Mouse (Mus musculus): ENCODE results near the gene Rhbg. TPM values are rescaled to one million over a fixed set of nuclear protein-coding genes. Genes with fewer than 3 reads are reported as not detected.
A peak's percentile ranks its signal among the peaks of the same experiment; 100 is the strongest.

Gene Rhbg
- polyA plus RNA-seq, 1 experiment from 2014 or later = 0.19 TPM

DNA sequence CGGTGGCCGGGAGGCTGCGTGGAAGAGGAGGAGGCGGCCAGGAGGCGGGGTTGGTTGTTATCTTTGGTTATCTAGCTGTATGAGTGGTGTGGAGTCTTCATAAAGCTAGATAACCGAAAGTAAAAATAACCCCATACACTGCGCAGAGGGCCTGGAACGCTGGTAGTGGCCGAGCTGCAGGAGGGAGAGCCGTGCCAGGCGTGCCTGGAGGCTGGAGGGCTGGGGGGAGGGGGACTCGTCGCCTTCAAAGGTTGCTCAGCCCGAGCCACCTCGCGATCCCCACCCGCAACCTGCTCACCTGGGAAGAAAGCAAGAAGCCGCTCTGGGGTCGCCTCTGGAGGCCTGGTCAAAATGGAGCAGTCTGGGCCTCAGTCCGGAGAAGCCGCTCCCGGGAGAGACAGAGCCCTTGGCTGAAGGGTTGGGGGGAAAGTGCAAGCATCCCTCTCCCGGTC is 38.9 kb downstream of the Rhbg start:
- WGBS = under 1% methylated on average over 23 of the region's 23 CpGs
- peak overlapping the region; percentile 38 for H3K4me3 ChIP-seq
- H3K27me3 ChIP-seq (replicated peaks) = peaks cover 97% of the 10 kb centered on the region
- no peaks in the 10 kb centered on the region for H3K9me3 ChIP-seq (replicated peaks)
- no peak for ATAC-seq (ENCODE audit: insufficient number of reproducible peaks, low FRiP score)
- H3K4me2 ChIP-seq = peak overlapping the region; percentile 66
- H3K9ac ChIP-seq = 0 out of 2 replicates have a peak overlapping the region, but pooled peaks have one; percentile 9
- no peaks in the 10 kb centered on the region for H3K36me3 ChIP-seq
- H3K27ac ChIP-seq (ENCODE audit: poor library complexity, severe bottlenecking) = no peak overlapping the region
- peaks cover 22% of the 10 kb centered on the region for H3K4me1 ChIP-seq (replicated peaks)

DNA sequence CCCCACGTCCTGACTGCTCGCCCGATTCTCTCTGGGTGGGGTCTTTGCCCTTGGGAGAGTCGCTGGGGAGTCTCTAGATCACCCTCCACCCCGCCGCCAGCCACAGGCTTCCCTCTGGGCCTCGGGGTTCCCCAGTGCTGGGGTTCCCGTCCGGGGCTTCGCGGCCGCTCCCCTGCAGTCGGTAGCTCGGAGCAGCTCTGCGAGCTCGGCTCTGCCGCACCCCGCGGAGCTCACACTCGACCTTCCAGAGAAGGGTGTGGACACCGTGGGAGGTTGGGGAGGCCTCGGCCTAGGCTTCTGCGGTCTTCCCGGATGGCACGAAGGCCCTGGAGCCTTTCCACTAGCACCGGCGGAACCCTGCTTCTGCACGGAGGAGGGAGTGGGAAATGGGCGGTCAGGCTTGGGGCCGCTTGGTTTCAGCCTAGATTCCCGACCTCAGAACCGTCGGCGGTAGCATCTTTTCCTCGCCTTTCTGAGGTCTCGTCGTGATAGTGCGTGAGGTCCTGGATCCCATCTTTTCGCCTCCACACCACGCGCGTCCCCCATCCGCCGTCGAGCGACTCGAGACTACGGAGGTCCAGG is 39.4 kb downstream of the Rhbg start:
- no peaks in the 10 kb centered on the region for H3K9me3 ChIP-seq (replicated peaks)
- H3K27me3 ChIP-seq (replicated peaks) = peaks cover 97% of the 10 kb centered on the region
- H3K4me3 ChIP-seq = peak overlapping the region; percentile 38
- ATAC-seq (ENCODE audit: insufficient number of reproducible peaks, low FRiP score) = no peak
- 1% methylated on average over 48 of the region's 48 CpGs for WGBS
- H3K27ac ChIP-seq (ENCODE audit: poor library complexity, severe bottlenecking) = no peak overlapping the region
- 0 out of 2 replicates have a peak overlapping the region, but pooled peaks have one; percentile 9 for H3K9ac ChIP-seq
- H3K36me3 ChIP-seq = no peaks in the 10 kb centered on the region
- peak overlapping the region; percentile 66 for H3K4me2 ChIP-seq
- peaks cover 22% of the 10 kb centered on the region for H3K4me1 ChIP-seq (replicated peaks)

DNA sequence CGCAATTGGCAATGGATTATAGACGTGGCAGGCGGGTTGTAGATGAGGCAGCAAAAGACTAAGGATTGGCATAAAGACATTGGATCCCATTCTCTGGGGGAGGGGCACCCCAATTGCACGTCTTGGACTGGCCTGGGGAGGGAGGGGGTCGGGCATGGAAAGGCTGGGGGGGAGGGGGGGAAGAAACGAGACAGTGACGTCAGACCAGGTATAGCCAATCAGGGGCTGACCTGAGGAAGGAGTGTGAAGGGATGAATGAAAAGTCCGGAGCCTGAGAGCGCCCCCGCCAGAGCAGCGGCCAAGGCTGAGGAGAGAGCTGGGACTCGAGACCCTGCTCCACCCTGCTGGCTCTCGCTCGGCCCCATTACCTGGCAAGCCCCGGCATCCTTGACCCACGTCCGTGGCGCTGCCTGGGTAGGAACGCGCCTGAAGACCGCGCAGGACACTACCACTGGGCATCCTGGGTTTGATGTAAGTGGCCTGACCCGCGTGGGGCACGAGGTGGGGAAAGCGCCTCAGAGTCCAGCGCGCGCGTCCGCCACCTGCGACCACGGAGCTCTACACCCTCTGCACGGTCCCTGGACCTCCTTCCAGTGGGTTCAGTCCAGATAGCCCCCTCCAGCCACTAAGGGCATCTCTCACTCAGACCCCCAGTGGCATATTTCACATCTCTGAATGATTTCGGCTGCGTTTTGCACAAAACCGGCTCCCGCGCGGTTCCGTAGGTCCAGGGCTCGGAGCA is 40.1 kb downstream of the Rhbg start:
- Histone ChIP-seq H3K4me2 (peak overlapping the region; percentile 66), H3K4me1 (replicated peaks) (peaks cover 22% of the 10 kb centered on the region), H3K36me3 (no peaks in the 10 kb centered on the region), H3K4me3 (peak overlapping the region; percentile 38), H3K27ac (ENCODE audit: poor library complexity, severe bottlenecking) (no peak overlapping the region), H3K9me3 (replicated peaks) (no peaks in the 10 kb centered on the region), H3K9ac (no peak overlapping the region), H3K27me3 (replicated peaks) (peaks cover 97% of the 10 kb centered on the region)
- 2% methylated on average over 42 of the region's 42 CpGs for WGBS
- ATAC-seq (ENCODE audit: insufficient number of reproducible peaks, low FRiP score) = 0 out of 2 replicates have a peak, but pooled peaks have one; percentile 18

DNA sequence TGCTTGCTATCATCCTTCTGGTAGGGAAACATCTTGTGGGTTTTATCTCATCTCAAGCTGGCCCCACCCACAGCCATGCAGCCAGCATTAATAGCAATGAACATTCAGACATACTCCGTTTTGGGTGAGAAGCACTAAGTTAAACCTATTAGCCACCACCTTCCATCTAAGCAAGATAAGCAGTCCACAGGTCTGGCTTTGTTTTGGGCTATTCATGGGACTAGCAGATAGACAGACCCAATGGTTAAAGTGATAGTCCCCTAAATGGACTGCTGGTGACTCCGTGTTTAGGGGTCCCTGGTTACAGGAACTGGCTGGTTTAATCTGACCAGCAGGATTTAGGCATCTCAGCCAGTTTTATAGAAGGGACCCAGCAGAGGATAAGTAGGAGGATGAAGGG is 41.5 kb downstream of the Rhbg start:
- no peak for ATAC-seq (ENCODE audit: insufficient number of reproducible peaks, low FRiP score)
- H3K27me3 ChIP-seq (replicated peaks) = peaks cover 98% of the 10 kb centered on the region
- no peak overlapping the region for H3K27ac ChIP-seq (ENCODE audit: poor library complexity, severe bottlenecking)
- H3K4me3 ChIP-seq = no peak overlapping the region
- H3K4me1 ChIP-seq (replicated peaks) = peaks cover 22% of the 10 kb centered on the region
- H3K9ac ChIP-seq = no peak overlapping the region
- no peaks in the 10 kb centered on the region for H3K9me3 ChIP-seq (replicated peaks)
- no peak overlapping the region for H3K4me2 ChIP-seq
- H3K36me3 ChIP-seq = no peaks in the 10 kb centered on the region
- WGBS = 5% methylated on average over 2 of the region's 2 CpGs

DNA sequence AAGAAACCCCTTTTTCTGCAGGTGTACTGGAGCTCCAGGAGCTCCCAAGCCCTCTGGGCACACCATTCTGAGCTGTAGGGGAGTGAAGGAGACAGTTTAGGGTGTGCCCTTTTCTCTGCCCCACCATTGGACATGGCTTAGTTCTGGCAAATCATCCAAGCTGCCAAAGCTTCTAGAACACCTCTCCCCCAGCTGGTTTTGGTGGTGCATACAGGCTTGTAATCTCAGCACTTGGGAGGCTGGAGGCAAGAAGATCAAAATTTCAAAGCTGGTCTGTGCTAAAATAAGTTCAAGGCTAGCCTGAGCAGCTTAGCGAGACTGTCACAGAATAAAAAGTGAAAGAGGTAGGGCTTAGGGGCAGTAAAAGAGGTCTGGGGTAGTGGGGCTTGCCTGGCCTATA is 42.2 kb downstream of the Rhbg start:
- 11% methylated on average over 1 of the region's 1 CpGs for WGBS

DNA sequence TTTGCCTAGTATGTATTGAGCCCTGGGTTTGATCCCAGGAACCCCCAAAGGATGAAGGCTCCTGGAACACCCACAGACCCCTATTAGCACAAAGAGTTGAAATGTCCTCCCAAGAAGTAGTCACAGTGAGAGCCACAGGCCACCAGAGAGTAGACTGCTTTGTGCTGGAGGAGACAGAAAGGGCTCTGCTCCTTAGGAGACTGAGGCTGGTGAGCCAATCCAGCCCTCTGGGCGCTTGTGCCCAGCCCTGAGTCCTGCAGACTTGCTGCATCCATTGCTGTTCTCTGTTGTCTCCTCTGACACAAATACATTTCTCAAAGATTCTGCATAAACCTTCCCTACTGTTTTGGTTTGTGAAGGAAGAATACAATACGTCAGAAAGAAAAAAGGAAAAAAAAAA is 43.6 kb downstream of the Rhbg start:
- 17% methylated on average over 2 of the region's 2 CpGs for WGBS
- H3K4me3 ChIP-seq = no peak overlapping the region
- no peak for ATAC-seq (ENCODE audit: insufficient number of reproducible peaks, low FRiP score)
- H3K9me3 ChIP-seq (replicated peaks) = no peaks in the 10 kb centered on the region
- peaks cover 98% of the 10 kb centered on the region for H3K27me3 ChIP-seq (replicated peaks)
- H3K4me2 ChIP-seq = no peak overlapping the region
- H3K36me3 ChIP-seq = no peaks in the 10 kb centered on the region
- peaks cover 18% of the 10 kb centered on the region for H3K4me1 ChIP-seq (replicated peaks)
- no peak overlapping the region for H3K27ac ChIP-seq (ENCODE audit: poor library complexity, severe bottlenecking)
- H3K9ac ChIP-seq = no peak overlapping the region

More for the DNA sequence above, 42.2 kb downstream of the Rhbg start:
- Histone ChIP-seq H3K4me2 (no peak overlapping the region), H3K9ac (no peak overlapping the region), H3K27me3 (replicated peaks) (peaks cover 98% of the 10 kb centered on the region), H3K4me1 (replicated peaks) (peaks cover 22% of the 10 kb centered on the region), H3K4me3 (no peak overlapping the region), H3K27ac (ENCODE audit: poor library complexity, severe bottlenecking) (no peak overlapping the region), H3K9me3 (replicated peaks) (no peaks in the 10 kb centered on the region), H3K36me3 (no peaks in the 10 kb centered on the region)
- ATAC-seq (ENCODE audit: insufficient number of reproducible peaks, low FRiP score) = no peak

DNA sequence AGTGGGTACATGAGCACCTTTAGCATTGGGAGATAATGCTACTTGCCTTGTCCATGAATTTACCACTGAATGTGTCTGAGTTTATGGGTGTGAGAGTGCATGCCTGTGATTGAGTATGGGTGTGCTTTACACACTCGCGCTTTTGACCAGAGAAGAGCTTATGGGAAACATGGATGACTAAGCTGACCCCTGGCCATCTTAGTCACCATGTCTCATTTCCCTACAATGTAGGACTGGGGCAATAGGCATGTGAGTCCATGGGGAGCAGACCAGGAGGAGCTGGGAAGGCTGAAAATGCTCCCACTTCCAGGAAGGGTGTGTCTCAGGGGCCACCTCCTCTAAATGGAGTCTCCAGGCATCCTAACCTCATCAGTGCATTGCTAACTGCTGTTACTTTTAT is 44.4 kb downstream of the Rhbg start:
- Histone ChIP-seq H3K9me3 (replicated peaks) (no peaks in the 10 kb centered on the region), H3K9ac (no peak overlapping the region), H3K4me2 (no peak overlapping the region), H3K27ac (ENCODE audit: poor library complexity, severe bottlenecking) (no peak overlapping the region), H3K27me3 (replicated peaks) (peaks cover 98% of the 10 kb centered on the region), H3K4me3 (no peak overlapping the region), H3K36me3 (no peaks in the 10 kb centered on the region), H3K4me1 (replicated peaks) (peaks cover 10% of the 10 kb centered on the region)
- 40% methylated on average over 2 of the region's 2 CpGs for WGBS
- ATAC-seq (ENCODE audit: insufficient number of reproducible peaks, low FRiP score) = no peak

DNA sequence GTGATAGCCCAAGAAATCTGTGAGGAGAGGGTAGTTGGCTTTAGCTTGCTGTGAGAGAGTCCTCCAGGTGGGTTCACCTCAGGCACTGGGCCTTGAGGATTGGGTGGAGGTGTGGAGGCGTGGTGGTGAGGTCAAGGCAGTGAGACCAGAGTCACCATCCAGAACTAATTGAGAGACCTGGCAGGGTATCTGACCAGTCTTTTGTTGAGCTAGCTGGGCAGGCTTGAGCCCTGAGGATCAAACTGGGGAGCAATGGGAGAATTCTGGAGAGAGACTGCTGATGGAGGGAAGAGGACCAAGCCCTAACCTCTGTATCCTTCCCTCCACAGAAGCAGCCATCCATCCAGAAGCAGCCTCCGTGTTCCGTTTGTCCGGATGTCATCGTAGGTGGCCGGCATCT is 45.2 kb downstream of the Rhbg start:
- no peaks in the 10 kb centered on the region for H3K9me3 ChIP-seq (replicated peaks)
- H3K9ac ChIP-seq = no peak overlapping the region
- peaks cover 2% of the 10 kb centered on the region; the same call in 1 of the 2 replicates for H3K4me1 ChIP-seq (replicated peaks)
- ATAC-seq (ENCODE audit: insufficient number of reproducible peaks, low FRiP score) = no peak
- H3K4me3 ChIP-seq = no peak overlapping the region
- no peak overlapping the region for H3K4me2 ChIP-seq
- peaks cover 98% of the 10 kb centered on the region for H3K27me3 ChIP-seq (replicated peaks)
- H3K27ac ChIP-seq (ENCODE audit: poor library complexity, severe bottlenecking) = no peak overlapping the region
- no peaks in the 10 kb centered on the region for H3K36me3 ChIP-seq
- WGBS = 3% methylated on average over 6 of the region's 6 CpGs

DNA sequence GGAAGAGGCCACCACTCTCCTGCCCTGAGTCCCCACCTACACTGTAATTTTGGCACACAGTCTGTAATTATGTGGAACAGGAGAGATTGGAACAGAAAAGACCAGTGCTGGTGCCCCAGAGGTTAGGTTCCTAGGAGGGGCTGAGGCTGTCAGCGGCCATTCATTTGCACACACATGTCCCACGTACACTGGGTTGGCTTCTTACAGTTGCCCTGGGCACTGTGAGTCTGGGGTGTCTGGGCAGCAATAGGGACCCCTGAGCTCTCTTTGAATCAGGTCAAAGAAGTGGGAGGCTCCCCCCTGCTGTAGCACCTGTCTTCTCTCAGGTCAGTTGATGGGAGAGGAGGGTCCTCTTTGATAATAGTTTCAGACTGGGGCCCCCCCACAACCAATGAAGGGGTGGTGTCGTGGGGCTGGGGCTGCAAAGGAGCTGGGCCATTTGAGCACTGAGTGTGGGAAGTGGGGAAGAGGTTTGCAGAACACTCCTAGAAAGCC is 46.2 kb downstream of the Rhbg start:
- H3K4me2 ChIP-seq = no peak overlapping the region
- no peak overlapping the region for H3K27ac ChIP-seq (ENCODE audit: poor library complexity, severe bottlenecking)
- peaks cover 98% of the 10 kb centered on the region for H3K27me3 ChIP-seq (replicated peaks)
- no peaks in the 10 kb centered on the region for H3K36me3 ChIP-seq
- ATAC-seq (ENCODE audit: insufficient number of reproducible peaks, low FRiP score) = no peak
- no peak overlapping the region for H3K9ac ChIP-seq
- H3K4me3 ChIP-seq = no peak overlapping the region
- H3K9me3 ChIP-seq (replicated peaks) = no peaks in the 10 kb centered on the region
- 10% methylated on average over 3 of the region's 3 CpGs for WGBS
- H3K4me1 ChIP-seq (replicated peaks) = no peaks in the 10 kb centered on the region

DNA sequence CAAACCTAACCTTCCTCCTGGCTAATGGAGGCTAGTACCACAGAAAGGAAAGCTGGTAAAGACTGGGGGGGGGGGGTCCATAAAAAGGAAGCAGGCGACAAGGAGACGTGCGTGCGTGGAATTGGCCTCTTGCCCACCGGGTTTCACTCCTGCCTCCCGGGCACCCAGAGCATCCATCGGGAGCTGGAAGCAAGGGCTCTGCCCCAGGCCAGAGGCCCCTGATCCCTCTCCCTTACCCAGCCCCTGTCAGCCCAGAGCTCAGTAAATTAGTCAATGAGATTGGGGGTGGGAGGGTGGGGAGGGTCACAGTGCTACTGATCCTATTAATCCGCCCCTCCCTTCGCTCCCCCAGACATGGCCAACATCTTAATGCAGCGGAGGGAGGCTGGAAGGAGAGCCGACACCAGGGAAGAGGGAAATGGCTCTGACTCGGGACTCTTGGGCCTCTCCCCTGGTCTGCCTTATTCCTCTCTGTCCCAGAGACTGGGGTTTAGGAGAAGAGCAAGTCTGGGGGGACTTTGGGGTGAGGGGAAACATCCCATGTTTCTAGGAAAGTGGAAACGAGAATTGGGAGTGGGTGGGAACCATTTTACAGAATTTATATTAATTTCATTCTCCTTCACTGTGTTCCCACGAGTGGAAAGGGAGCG is 46.9 kb downstream of the Rhbg start:
- no peak overlapping the region for H3K9ac ChIP-seq
- WGBS = 3% methylated on average over 15 of the region's 15 CpGs
- no peak for ATAC-seq (ENCODE audit: insufficient number of reproducible peaks, low FRiP score)

DNA sequence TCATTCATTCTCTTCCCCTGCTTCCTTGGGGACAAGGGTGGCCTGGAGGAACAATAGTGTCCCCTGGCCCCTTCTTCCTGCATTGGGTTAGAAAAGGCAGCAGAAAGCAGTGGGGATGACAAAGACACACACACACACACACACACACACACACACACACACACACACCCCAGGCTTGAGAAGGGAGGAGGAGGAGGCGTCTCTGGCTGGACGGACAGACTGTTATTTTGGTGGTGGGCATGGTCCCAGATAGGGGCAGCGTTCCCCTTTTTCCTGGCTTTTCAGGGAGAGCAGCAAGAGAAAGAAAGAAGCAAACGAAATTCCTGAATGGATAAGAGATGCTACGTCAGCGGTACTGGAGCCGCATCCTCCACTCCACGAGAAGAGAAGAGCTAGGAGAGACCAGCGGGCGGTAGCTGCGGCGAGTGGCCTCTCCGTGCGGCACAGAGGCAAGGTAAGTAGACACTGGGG is 47.6 kb downstream of the Rhbg start:
- Histone ChIP-seq H3K4me3 (no peak overlapping the region), H3K4me2 (no peak overlapping the region), H3K9me3 (replicated peaks) (no peaks in the 10 kb centered on the region), H3K27ac (ENCODE audit: poor library complexity, severe bottlenecking) (no peak overlapping the region), H3K9ac (no peak overlapping the region), H3K36me3 (no peaks in the 10 kb centered on the region), H3K27me3 (replicated peaks) (peaks cover 99% of the 10 kb centered on the region), H3K4me1 (replicated peaks) (no peaks in the 10 kb centered on the region)
- ATAC-seq (ENCODE audit: insufficient number of reproducible peaks, low FRiP score) = no peak
- under 1% methylated on average over 12 of the region's 14 CpGs for WGBS

More for the DNA sequence above, 46.9 kb downstream of the Rhbg start:
- Histone ChIP-seq H3K36me3 (no peaks in the 10 kb centered on the region), H3K27ac (ENCODE audit: poor library complexity, severe bottlenecking) (no peak overlapping the region), H3K27me3 (replicated peaks) (peaks cover 99% of the 10 kb centered on the region), H3K9me3 (replicated peaks) (no peaks in the 10 kb centered on the region), H3K4me1 (replicated peaks) (no peaks in the 10 kb centered on the region), H3K4me2 (no peak overlapping the region), H3K4me3 (no peak overlapping the region)
